Mouse (Mus musculus): Measurements from ENCODE around the gene Hpgd. TPM values are rescaled to one million over a fixed set of nuclear protein-coding genes. Genes with fewer than 3 reads are reported as not detected.
"Not testable (repeated sequence)": the region's sequence is repeated elsewhere in the genome, so short reads cannot be mapped to it uniquely, and the experiment has no call there.

Hpgd gene
- polyA plus RNA-seq (2014; fragmentation: Nextera tagmentation; extraction: Ambion mirVana) = 57.4 and 62.8 TPM in 2 replicates

- H3K4me2 ChIP-seq (replicated peaks; ENCODE audit: low read depth, low read length) = peak within 1 kb of the TSS; percentile 72
- ATAC-seq (ENCODE audit: insufficient number of reproducible peaks, insufficient read depth, low FRiP score, low read depth) = peak; percentile 91
- H3K36me3 ChIP-seq (ENCODE audit: control insufficient read depth, insufficient read depth, low read length) = no peaks in the 10 kb centered on the region
- no peaks in the 10 kb centered on the region for H3K9me3 ChIP-seq (ENCODE audit: control insufficient read depth, low read depth, low read length)
- peak within 1 kb of the TSS; percentile 52 for H3K27ac ChIP-seq (ENCODE audit: low read length)
- peak within 1 kb of the TSS; percentile 63 for H3K4me3 ChIP-seq (ENCODE audit: low read depth, low read length)
- H3K4me1 ChIP-seq (ENCODE audit: control insufficient read depth, insufficient read depth, low read length) = peaks cover 6% of the 10 kb centered on the region; the same call in 1 of the 2 replicates
- under 1% methylated on average over 33 of the region's 33 CpGs for whole genome bisulfite sequencing
- H3K27me3 ChIP-seq (ENCODE audit: control insufficient read depth, insufficient read depth, low read length) = no peaks in the 10 kb centered on the region
- H3K9ac ChIP-seq (replicated peaks; ENCODE audit: low read depth, low read length) = peak within 1 kb of the TSS; percentile 50; the same call in 1 of the 2 replicates
Measured at GRCm38 (mm10) chr8:56294373-56294877, at the start of gene Hpgd. Gene Hpgd (plus strand): TSS chr8:56294585.

DNA sequence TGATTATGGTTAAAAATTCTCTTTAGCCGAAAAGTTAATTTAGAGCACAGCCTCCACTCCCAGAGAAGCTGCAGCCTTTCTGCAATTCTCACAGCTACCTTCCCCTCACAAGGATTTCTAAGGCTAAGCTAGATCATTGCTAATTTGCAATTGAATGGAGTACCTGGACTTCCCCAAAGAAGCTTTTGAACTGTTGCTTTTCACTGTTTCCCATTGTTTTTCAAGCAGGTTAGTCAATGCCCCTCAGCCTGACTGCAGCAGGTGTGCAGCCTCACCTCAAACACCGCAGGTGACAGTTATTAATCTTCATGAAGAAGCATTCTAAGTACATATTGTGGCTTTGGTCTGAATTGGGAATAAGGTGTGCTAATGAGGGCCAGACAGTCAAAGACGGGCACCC is 42.7 kb upstream of the Hpgd start:
- H3K4me2 ChIP-seq (replicated peaks; ENCODE audit: low read depth, low read length); H3K9ac ChIP-seq (replicated peaks; ENCODE audit: low read depth, low read length); H3K27me3 ChIP-seq (ENCODE audit: control insufficient read depth, insufficient read depth, low read length); H3K9me3 ChIP-seq (ENCODE audit: control insufficient read depth, low read depth, low read length); H3K27ac ChIP-seq (ENCODE audit: low read length); H3K36me3 ChIP-seq (ENCODE audit: control insufficient read depth, insufficient read depth, low read length); ATAC-seq (ENCODE audit: insufficient number of reproducible peaks, insufficient read depth, low FRiP score, low read depth); H3K4me3 ChIP-seq (ENCODE audit: low read depth, low read length); H3K4me1 ChIP-seq (ENCODE audit: control insufficient read depth, insufficient read depth, low read length): not testable (repeated sequence)
- 70% methylated on average over 3 of the region's 3 CpGs for WGBS

- H3K4me2 ChIP-seq (replicated peaks; ENCODE audit: low read depth, low read length) = no peak overlapping the region
- no peaks in the 10 kb centered on the region for H3K27me3 ChIP-seq (ENCODE audit: control insufficient read depth, insufficient read depth, low read length)
- no peaks in the 10 kb centered on the region for H3K36me3 ChIP-seq (ENCODE audit: control insufficient read depth, insufficient read depth, low read length)
- H3K4me1 ChIP-seq (ENCODE audit: control insufficient read depth, insufficient read depth, low read length) = no peaks in the 10 kb centered on the region
- no peaks in the 10 kb centered on the region for H3K9me3 ChIP-seq (ENCODE audit: control insufficient read depth, low read depth, low read length)
- H3K9ac ChIP-seq (replicated peaks; ENCODE audit: low read depth, low read length) = no peak overlapping the region
- WGBS = 56% methylated on average over 1 of the region's 1 CpGs
- ATAC-seq (ENCODE audit: insufficient number of reproducible peaks, insufficient read depth, low FRiP score, low read depth) = no peak
- H3K4me3 ChIP-seq (ENCODE audit: low read depth, low read length) = no peak overlapping the region
- no peak overlapping the region for H3K27ac ChIP-seq (ENCODE audit: low read length)
Measured at GRCm38 (mm10) chr8:56252314-56252713, 42.1 kb upstream of the Hpgd start.

- H3K4me3 ChIP-seq (ENCODE audit: low read depth, low read length) = no peak overlapping the region
- H3K4me1 ChIP-seq (ENCODE audit: control insufficient read depth, insufficient read depth, low read length) = no peaks in the 10 kb centered on the region
- ATAC-seq (ENCODE audit: insufficient number of reproducible peaks, insufficient read depth, low FRiP score, low read depth) = no peak
- no peaks in the 10 kb centered on the region for H3K9me3 ChIP-seq (ENCODE audit: control insufficient read depth, low read depth, low read length)
- H3K36me3 ChIP-seq (ENCODE audit: control insufficient read depth, insufficient read depth, low read length) = no peaks in the 10 kb centered on the region
- H3K4me2 ChIP-seq (replicated peaks; ENCODE audit: low read depth, low read length) = no peak overlapping the region
- 41% methylated on average over 1 of the region's 1 CpGs for WGBS
- no peak overlapping the region for H3K27ac ChIP-seq (ENCODE audit: low read length)
- no peak overlapping the region for H3K9ac ChIP-seq (replicated peaks; ENCODE audit: low read depth, low read length)
- H3K27me3 ChIP-seq (ENCODE audit: control insufficient read depth, insufficient read depth, low read length) = no peaks in the 10 kb centered on the region
Measured at GRCm38 (mm10) chr8:56261190-56261589, 33.2 kb upstream of the Hpgd start.

DNA sequence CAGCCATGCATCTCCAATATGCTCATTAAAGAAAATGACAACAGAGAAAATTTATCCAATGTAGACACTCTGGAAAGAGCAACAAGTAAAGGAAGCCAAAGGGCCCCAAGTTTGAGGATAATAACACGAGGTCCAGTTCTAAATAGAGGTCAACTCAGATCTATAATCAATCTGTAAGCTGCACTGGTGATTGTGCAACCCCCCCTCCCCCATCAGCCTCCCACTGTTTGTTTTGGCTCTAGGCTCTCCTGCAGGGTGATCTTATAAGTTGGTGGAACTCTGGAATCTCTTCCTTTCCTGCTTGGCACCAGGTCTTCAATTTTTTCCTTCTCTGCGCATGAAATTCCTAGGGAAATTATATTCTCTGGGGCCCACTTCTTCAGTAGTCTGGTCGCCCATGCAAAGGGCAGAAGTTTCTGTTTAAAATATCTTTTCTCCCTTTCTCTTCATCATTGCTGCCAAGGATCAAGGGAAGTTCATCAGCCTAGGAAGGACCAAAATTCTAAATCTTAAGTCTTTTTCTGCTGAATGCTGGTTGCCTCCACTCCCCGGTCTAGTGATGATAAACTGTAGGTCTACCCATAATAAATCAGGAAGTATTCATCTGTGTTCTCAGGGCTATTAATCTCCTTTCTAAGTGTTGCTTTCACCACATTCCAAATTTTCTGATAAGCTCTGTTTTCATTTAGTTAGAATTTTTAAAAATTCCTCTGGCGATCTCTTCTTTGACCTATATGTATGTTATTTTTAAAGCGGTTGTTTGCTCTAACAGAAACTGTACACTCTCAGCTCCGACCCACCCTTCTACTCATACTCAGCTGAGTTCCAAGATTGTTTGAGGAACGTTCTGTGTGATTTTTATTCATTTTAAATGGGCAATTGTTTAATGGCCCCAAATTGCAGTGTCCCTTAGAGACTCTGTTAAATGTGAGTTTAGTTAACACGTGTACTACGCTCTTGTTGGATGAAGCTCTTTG is 24.4 kb upstream of the Hpgd start:
- 40% methylated on average over 10 of the region's 10 CpGs for WGBS
- H3K36me3 ChIP-seq (ENCODE audit: control insufficient read depth, insufficient read depth, low read length) = no peaks in the 10 kb centered on the region

GRCm38 (mm10) chr8:56272934-56273333 is 21.5 kb upstream of the Hpgd start:
- Histone ChIP-seq H3K9ac (replicated peaks; ENCODE audit: low read depth, low read length) (no peak overlapping the region), H3K9me3 (ENCODE audit: control insufficient read depth, low read depth, low read length) (no peaks in the 10 kb centered on the region), H3K27ac (ENCODE audit: low read length) (no peak overlapping the region), H3K4me1 (ENCODE audit: control insufficient read depth, insufficient read depth, low read length) (no peaks in the 10 kb centered on the region; the same call in 1 of the 2 replicates), H3K4me3 (ENCODE audit: low read depth, low read length) (no peak overlapping the region), H3K36me3 (ENCODE audit: control insufficient read depth, insufficient read depth, low read length) (no peaks in the 10 kb centered on the region), H3K4me2 (replicated peaks; ENCODE audit: low read depth, low read length) (no peak overlapping the region), H3K27me3 (ENCODE audit: control insufficient read depth, insufficient read depth, low read length) (no peaks in the 10 kb centered on the region)
- no peak for ATAC-seq (ENCODE audit: insufficient number of reproducible peaks, insufficient read depth, low FRiP score, low read depth)
- 89% methylated on average over 1 of the region's 1 CpGs for WGBS

More for the DNA sequence above, 24.4 kb upstream of the Hpgd start:
- H3K27me3 ChIP-seq (ENCODE audit: control insufficient read depth, insufficient read depth, low read length) = no peaks in the 10 kb centered on the region
- no peaks in the 10 kb centered on the region; the same call in 1 of the 2 replicates for H3K4me1 ChIP-seq (ENCODE audit: control insufficient read depth, insufficient read depth, low read length)
- no peak overlapping the region for H3K4me2 ChIP-seq (replicated peaks; ENCODE audit: low read depth, low read length)
- H3K9ac ChIP-seq (replicated peaks; ENCODE audit: low read depth, low read length) = no peak overlapping the region
- H3K9me3 ChIP-seq (ENCODE audit: control insufficient read depth, low read depth, low read length) = no peaks in the 10 kb centered on the region
- 0 out of 2 replicates have a peak overlapping the region, but pooled peaks have one; percentile 23 for H3K27ac ChIP-seq (ENCODE audit: low read length)
- H3K4me3 ChIP-seq (ENCODE audit: low read depth, low read length) = no peak overlapping the region
- no peak for ATAC-seq (ENCODE audit: insufficient number of reproducible peaks, insufficient read depth, low FRiP score, low read depth)

GRCm38 (mm10) chr8:56275316-56275715 is 19.1 kb upstream of the Hpgd start:
- no peak overlapping the region for H3K9ac ChIP-seq (replicated peaks; ENCODE audit: low read depth, low read length)
- H3K4me2 ChIP-seq (replicated peaks; ENCODE audit: low read depth, low read length) = no peak overlapping the region
- H3K4me3 ChIP-seq (ENCODE audit: low read depth, low read length) = no peak overlapping the region
- no peaks in the 10 kb centered on the region for H3K27me3 ChIP-seq (ENCODE audit: control insufficient read depth, insufficient read depth, low read length)
- no peaks in the 10 kb centered on the region for H3K36me3 ChIP-seq (ENCODE audit: control insufficient read depth, insufficient read depth, low read length)
- H3K27ac ChIP-seq (ENCODE audit: low read length) = no peak overlapping the region
- H3K4me1 ChIP-seq (ENCODE audit: control insufficient read depth, insufficient read depth, low read length) = no peaks in the 10 kb centered on the region
- no peak for ATAC-seq (ENCODE audit: insufficient number of reproducible peaks, insufficient read depth, low FRiP score, low read depth)
- no peaks in the 10 kb centered on the region for H3K9me3 ChIP-seq (ENCODE audit: control insufficient read depth, low read depth, low read length)

DNA sequence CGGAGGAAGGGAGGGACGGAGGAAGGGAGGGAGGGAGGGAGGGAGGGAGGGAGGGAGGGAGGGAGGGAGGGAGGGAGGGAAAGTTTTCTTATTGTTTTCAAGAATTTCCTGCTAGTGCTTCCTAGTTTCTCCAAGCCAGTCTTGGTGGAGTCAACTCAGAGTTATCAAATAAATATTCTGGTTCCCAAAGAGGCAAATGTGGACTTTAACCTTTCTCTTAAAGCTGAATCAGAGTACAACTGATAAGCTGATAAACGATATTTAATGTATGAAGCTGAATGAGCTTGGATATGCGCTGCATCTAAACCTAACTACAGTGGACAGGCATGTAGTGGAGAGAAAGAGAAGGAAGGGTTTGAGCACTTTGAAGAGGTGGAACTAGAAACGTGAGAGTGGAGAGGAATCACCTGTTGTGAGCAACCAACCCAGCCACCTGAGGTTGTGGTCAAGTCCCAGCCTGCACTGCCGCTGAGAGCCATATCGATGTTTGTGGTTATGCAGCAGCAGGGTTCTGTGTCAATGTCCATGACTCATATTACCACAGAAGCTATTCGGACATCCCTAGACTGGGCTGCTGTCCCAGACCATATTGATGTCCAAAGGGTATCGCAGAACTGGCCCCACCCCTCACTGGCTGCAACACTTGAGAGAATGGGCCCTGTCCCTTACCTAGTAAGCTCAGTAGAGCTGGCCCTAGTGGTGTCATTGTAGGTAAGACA is 16.4 kb upstream of the Hpgd start:
- H3K9me3 ChIP-seq (ENCODE audit: control insufficient read depth, low read depth, low read length) = no peaks in the 10 kb centered on the region
- H3K9ac ChIP-seq (replicated peaks; ENCODE audit: low read depth, low read length) = no peak overlapping the region
- no peak overlapping the region for H3K4me3 ChIP-seq (ENCODE audit: low read depth, low read length)
- H3K27ac ChIP-seq (ENCODE audit: low read length) = no peak overlapping the region
- no peaks in the 10 kb centered on the region for H3K27me3 ChIP-seq (ENCODE audit: control insufficient read depth, insufficient read depth, low read length)
- H3K4me1 ChIP-seq (ENCODE audit: control insufficient read depth, insufficient read depth, low read length) = no peaks in the 10 kb centered on the region
- no peaks in the 10 kb centered on the region for H3K36me3 ChIP-seq (ENCODE audit: control insufficient read depth, insufficient read depth, low read length)
- WGBS = 72% methylated on average over 7 of the region's 9 CpGs
- H3K4me2 ChIP-seq (replicated peaks; ENCODE audit: low read depth, low read length) = no peak overlapping the region
- ATAC-seq (ENCODE audit: insufficient number of reproducible peaks, insufficient read depth, low FRiP score, low read depth) = peak; percentile 56
